Mouse (Mus musculus): Measurements from ENCODE around the gene Prpf18. TPM values are rescaled to one million over a fixed set of nuclear protein-coding genes. Genes with fewer than 3 reads are reported as not detected.

Prpf18 gene
- polyA plus RNA-seq, 1 experiment, result 9.2 TPM

DNA sequence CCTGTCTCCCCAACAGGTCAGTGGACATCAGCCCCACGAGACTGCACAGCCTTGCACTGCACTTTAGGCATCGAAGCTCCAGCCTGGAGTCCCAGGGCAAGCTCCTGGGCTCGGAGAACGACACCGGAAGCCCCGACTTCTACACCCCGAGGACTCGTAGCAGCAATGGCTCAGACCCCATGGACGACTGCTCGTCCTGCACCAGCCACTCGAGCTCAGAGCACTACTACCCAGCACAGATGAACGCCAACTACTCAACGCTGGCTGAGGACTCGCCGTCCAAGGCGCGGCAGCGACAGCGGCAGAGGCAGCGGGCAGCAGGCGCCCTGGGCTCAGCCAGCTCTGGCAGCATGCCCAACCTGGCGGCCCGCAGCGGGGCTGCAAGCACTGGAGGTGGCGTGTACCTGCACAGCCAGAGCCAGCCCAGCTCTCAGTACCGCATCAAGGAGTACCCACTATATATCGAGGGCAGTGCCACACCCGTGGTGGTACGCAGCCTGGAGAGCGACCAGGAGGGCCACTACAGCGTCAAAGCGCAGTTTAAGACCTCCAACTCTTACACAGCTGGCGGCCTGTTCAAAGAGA, 48.5 kb downstream of the Prpf18 start:
- Histone ChIP-seq H3K79me2 (ENCODE audit: control insufficient read depth, insufficient read depth) (no peaks in the 10 kb centered on the region), H3K79me3 (ENCODE audit: low read depth) (no peaks in the 10 kb centered on the region), H3K4me3 (ENCODE audit: insufficient read depth, poor library complexity, severe bottlenecking) (no peak overlapping the region), H3K36me3 (ENCODE audit: control insufficient read depth, insufficient read depth) (peaks cover 99% of the 10 kb centered on the region), H3K27me3 (ENCODE audit: control insufficient read depth, insufficient read depth, insufficient read length) (no peaks in the 10 kb centered on the region), H3ac (ENCODE audit: control insufficient read depth, insufficient read length, low read depth) (no peak overlapping the region)
- TF ChIP-seq FOSL1 (IDR thresholded peaks at IDR 0.05; ENCODE audit: insufficient read depth, low read length, poor library complexity, severe bottlenecking), result no peak
- no peak for TF ChIP-seq USF1 (IDR thresholded peaks at IDR 0.05; ENCODE audit: low read depth)
- TF ChIP-seq MYOG (IDR thresholded peaks at IDR 0.05; ENCODE audit: control insufficient read depth, extremely low read depth, insufficient read length), result no peak
- no peak for TF ChIP-seq MAX (IDR thresholded peaks at IDR 0.05)
- TF ChIP-seq MYOD1 (IDR thresholded peaks at IDR 0.05; ENCODE audit: control insufficient read depth, insufficient read length, low read depth), result no peak
- no peak for TF ChIP-seq CEBPB (IDR thresholded peaks at IDR 0.05; ENCODE audit: low read depth)
- no peak for TF ChIP-seq CTCF (IDR thresholded peaks at IDR 0.05; ENCODE audit: control insufficient read depth, insufficient read depth, insufficient read length)

DNA sequence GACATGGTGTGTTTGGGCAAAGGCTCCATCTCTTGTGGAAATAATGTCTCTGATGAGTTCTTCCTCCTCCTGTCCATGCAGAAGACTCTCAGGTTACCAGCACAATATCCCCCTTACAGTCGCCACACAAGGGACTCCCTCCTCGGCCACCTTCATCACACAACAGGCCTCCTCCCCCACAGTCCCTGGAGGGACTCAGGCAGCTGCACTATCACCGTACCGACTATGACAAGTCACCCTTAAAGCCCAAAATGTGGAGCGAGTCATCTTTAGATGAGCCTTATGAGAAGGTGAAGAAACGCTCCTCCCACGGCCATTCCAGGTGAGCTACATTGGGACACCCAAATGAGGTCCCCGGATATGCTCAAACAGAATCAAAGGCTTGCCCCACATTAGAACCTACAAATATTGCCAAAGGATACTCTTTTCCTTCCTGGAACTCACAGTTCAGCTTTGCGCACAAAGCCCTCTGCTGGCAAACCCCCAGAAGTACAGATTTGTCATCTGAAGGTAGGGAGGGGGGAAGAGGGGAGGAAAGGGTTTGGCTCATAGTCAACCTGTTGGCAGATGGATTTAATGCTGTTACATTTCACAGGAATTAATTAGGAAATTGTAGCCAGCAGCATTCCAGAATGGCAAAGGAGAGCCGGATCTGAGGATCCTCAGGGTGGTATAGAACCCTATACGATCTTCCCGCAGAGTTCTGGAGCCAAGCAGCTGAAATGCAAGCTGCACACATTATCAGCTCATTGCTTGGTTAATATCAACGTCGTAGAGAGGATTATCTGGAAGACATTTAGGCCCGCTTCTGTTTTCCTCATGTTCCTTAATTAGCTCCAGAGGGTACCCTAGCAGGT, 50.7 kb downstream of the Prpf18 start:
- Histone ChIP-seq H3K79me2 (ENCODE audit: control insufficient read depth, insufficient read depth) (no peaks in the 10 kb centered on the region), H3K79me3 (ENCODE audit: low read depth) (no peaks in the 10 kb centered on the region), H3ac (ENCODE audit: control insufficient read depth, insufficient read length, low read depth) (no peak overlapping the region), H3K4me3 (ENCODE audit: insufficient read depth, poor library complexity, severe bottlenecking) (no peak overlapping the region), H3K27me3 (ENCODE audit: control insufficient read depth, insufficient read depth, insufficient read length) (no peaks in the 10 kb centered on the region), H3K36me3 (ENCODE audit: control insufficient read depth, insufficient read depth) (peaks cover 99% of the 10 kb centered on the region)
- TF ChIP-seq USF1 (IDR thresholded peaks at IDR 0.05; ENCODE audit: low read depth), result no peak

DNA sequence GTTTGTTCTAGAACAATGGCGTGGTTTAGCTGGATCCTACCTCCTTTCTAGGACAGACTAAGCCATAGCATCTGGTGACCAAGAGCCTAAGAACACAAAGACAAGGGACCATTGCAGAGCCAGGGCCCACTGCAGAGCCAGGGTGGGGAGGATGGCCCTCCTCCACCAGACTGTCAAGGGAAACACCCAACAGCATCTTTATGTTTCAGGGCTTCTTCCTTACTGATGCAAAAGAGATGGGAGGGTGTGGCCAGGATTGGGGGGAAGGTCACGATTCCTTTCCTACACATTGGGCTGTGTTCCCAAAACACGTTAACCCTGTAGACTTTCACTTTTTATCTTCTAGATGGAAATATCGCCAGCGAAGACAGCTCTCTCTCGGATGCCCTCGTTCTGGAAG, 54.9 kb downstream of the Prpf18 start:
- no peaks in the 10 kb centered on the region for H3K79me2 ChIP-seq (ENCODE audit: control insufficient read depth, insufficient read depth)
- H3ac ChIP-seq (ENCODE audit: control insufficient read depth, insufficient read length, low read depth), result no peak overlapping the region
- no peaks in the 10 kb centered on the region for H3K27me3 ChIP-seq (ENCODE audit: control insufficient read depth, insufficient read depth, insufficient read length)
- no peak for TF ChIP-seq FOSL1 (IDR thresholded peaks at IDR 0.05; ENCODE audit: insufficient read depth, low read length, poor library complexity, severe bottlenecking)
- peaks cover 3% of the 10 kb centered on the region for H3K79me3 ChIP-seq (ENCODE audit: low read depth)
- H3K4me3 ChIP-seq (ENCODE audit: insufficient read depth, poor library complexity, severe bottlenecking), result no peak overlapping the region
- H3K36me3 ChIP-seq (ENCODE audit: control insufficient read depth, insufficient read depth), result peaks cover 98% of the 10 kb centered on the region

DNA sequence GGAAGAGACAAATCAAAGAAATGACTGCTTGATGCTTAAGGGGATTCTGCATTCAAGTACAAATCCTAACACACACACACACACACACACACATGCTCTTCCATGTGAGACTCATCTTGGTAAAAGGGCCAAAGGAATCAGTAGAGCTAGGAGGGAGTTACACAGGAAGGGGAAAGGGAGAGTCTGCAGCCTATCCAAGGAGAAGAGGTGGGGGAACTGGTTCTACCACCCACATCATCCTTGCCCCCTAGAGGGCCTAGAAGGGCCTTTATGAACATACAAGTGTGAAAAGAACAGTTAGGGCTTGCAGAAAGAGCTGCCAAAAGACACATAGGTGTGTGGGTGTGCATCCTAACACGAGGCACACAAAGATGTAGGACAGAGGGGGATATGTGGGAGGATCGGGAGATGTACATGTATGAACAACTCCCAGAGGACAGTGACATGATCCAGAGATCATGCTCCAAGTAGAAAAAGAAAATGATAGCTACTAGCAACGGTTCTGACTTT, 58.0 kb downstream of the Prpf18 start:
- Histone ChIP-seq H3K79me3 (ENCODE audit: low read depth) (peaks cover 3% of the 10 kb centered on the region), H3K27me3 (ENCODE audit: control insufficient read depth, insufficient read depth, insufficient read length) (no peaks in the 10 kb centered on the region), H3K79me2 (ENCODE audit: control insufficient read depth, insufficient read depth) (no peaks in the 10 kb centered on the region), H3K36me3 (ENCODE audit: control insufficient read depth, insufficient read depth) (peaks cover 99% of the 10 kb centered on the region), H3K4me3 (ENCODE audit: insufficient read depth, poor library complexity, severe bottlenecking) (no peak overlapping the region), H3ac (ENCODE audit: control insufficient read depth, insufficient read length, low read depth) (no peak overlapping the region)
- TF ChIP-seq CEBPB (IDR thresholded peaks at IDR 0.05; ENCODE audit: low read depth) (no peak), MYOG (IDR thresholded peaks at IDR 0.05; ENCODE audit: control insufficient read depth, extremely low read depth, insufficient read length) (no peak), FOSL1 (IDR thresholded peaks at IDR 0.05; ENCODE audit: insufficient read depth, low read length, poor library complexity, severe bottlenecking) (no peak), MYOD1 (IDR thresholded peaks at IDR 0.05; ENCODE audit: control insufficient read depth, insufficient read length, low read depth) (no peak), CTCF (IDR thresholded peaks at IDR 0.05; ENCODE audit: control insufficient read depth, insufficient read depth, insufficient read length) (no peak), MAX (IDR thresholded peaks at IDR 0.05) (no peak), USF1 (IDR thresholded peaks at IDR 0.05; ENCODE audit: low read depth) (no peak)

DNA sequence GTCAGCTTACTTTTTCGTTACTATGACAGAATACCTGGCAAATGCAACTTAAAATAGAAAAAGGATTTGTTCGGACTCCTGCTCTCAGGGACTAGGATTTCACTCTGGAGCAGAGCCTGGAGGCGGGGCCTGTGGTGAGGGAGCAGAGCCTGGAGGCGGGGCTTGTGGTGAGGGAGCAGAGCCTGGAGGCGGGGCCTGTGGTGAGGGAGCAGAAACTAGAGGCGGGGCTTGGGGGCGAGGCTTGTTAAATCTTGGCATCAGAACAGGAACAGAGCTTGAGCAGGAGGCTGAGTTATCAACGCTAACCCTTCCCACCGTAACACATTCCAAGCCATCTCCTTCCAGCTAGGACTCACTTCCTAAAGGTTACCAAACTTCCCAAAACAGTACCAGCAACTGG, 58.5 kb downstream of the Prpf18 start:
- Histone ChIP-seq H3K27me3 (ENCODE audit: control insufficient read depth, insufficient read depth, insufficient read length) (no peaks in the 10 kb centered on the region), H3K79me2 (ENCODE audit: control insufficient read depth, insufficient read depth) (no peaks in the 10 kb centered on the region), H3K36me3 (ENCODE audit: control insufficient read depth, insufficient read depth) (peaks cover 99% of the 10 kb centered on the region), H3K4me3 (ENCODE audit: insufficient read depth, poor library complexity, severe bottlenecking) (no peak overlapping the region), H3K79me3 (ENCODE audit: low read depth) (peaks cover 5% of the 10 kb centered on the region), H3ac (ENCODE audit: control insufficient read depth, insufficient read length, low read depth) (no peak overlapping the region)
- no peak for TF ChIP-seq MYOG (IDR thresholded peaks at IDR 0.05; ENCODE audit: control insufficient read depth, extremely low read depth, insufficient read length)

DNA sequence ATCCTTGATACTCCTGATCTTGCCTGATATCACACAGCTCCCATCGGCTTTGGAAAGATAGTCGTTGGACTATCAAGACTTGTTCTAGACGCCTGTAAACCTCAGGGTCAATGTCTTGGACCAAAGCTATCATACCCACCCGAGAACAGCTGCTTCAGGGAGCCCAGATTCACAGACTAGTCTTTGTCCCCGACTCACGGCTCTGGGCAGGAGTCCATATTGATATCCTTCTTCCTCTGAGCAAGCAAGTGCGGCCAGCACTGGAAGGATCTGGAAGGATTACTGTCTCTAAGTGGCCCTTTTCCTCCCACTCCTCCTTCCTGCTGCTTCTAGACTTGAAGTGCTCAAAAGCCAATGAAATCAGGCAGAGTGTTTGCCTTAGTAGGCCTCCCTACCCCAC, 59.2 kb downstream of the Prpf18 start:
- Histone ChIP-seq H3K79me3 (ENCODE audit: low read depth) (peaks cover 5% of the 10 kb centered on the region), H3K79me2 (ENCODE audit: control insufficient read depth, insufficient read depth) (no peaks in the 10 kb centered on the region), H3K36me3 (ENCODE audit: control insufficient read depth, insufficient read depth) (peaks cover 99% of the 10 kb centered on the region), H3ac (ENCODE audit: control insufficient read depth, insufficient read length, low read depth) (no peak overlapping the region), H3K27me3 (ENCODE audit: control insufficient read depth, insufficient read depth, insufficient read length) (no peaks in the 10 kb centered on the region), H3K4me3 (ENCODE audit: insufficient read depth, poor library complexity, severe bottlenecking) (no peak overlapping the region)
- TF ChIP-seq USF1 (IDR thresholded peaks at IDR 0.05; ENCODE audit: low read depth) (no peak), MYOG (IDR thresholded peaks at IDR 0.05; ENCODE audit: control insufficient read depth, extremely low read depth, insufficient read length) (no peak), MYOD1 (IDR thresholded peaks at IDR 0.05; ENCODE audit: control insufficient read depth, insufficient read length, low read depth) (no peak), CTCF (IDR thresholded peaks at IDR 0.05; ENCODE audit: control insufficient read depth, insufficient read depth, insufficient read length) (no peak), CEBPB (IDR thresholded peaks at IDR 0.05; ENCODE audit: low read depth) (no peak), MAX (IDR thresholded peaks at IDR 0.05) (no peak), FOSL1 (IDR thresholded peaks at IDR 0.05; ENCODE audit: insufficient read depth, low read length, poor library complexity, severe bottlenecking) (no peak)
